Mouse (Mus musculus) forebrain, embryonic 10.5 days (tissue): ENCODE data around the gene Glp1r. TPM values are rescaled to one million over a fixed set of nuclear protein-coding genes. Genes with fewer than 3 reads are reported as not detected.

Experiments
- DNase-seq: peaks from one replicate; pipeline ENCODE4 v3.0.0-alpha.2; 2017; ENCODE audit warnings: low spot score; ENCODE audit errors: extremely low spot score
- H3K27ac ChIP-seq: fragments of 300-500 bp; sonication (generic); 2 replicates; pipeline ENCODE4 v1.5.1; 2016; ENCODE audit warnings: mild to moderate bottlenecking
- H3K27me3 ChIP-seq: fragments of 300-500 bp; sonication (generic); 2 replicates; pipeline ENCODE4 v1.6.1; 2016; ENCODE audit warnings: mild to moderate bottlenecking; ENCODE audit not compliant: poor library complexity, severe bottlenecking
- H3K36me3 ChIP-seq: fragments of 300-500 bp; sonication (generic); replicated peaks from 2 replicates; pipeline ENCODE4 v1.6.1; 2016; ENCODE audit warnings: mild to moderate bottlenecking, moderate library complexity
- H3K4me1 ChIP-seq: fragments of 300-500 bp; sonication (generic); 2 replicates; pipeline ENCODE4 v1.6.1; 2016
- H3K4me3 ChIP-seq: fragments of 300-500 bp; sonication (generic); 2 replicates; pipeline ENCODE4 v1.5.1; 2016; ENCODE audit warnings: mild to moderate bottlenecking, moderate library complexity
- H3K9me3 ChIP-seq: fragments of 300-500 bp; sonication (generic); 2 replicates; pipeline ENCODE4 v1.6.1; 2016; ENCODE audit warnings: mild to moderate bottlenecking, moderate library complexity
- WGBS: fragments of 180-500 bp; shearing (Covaris S2); methylation state at CpG from one replicate; pipeline ENCODE4 v1.1.7; 2016; 5-methylcytosine and 5-hydroxymethylcytosine counted together
- polyA plus RNA-seq: library from polyadenylated mRNA; unstranded; fragments of >200 nt; fragmentation: Nextera tagmentation; extraction: Ambion mirVana; gene quantifications from 2 replicates; pipeline ENCODE4 v1.2.1, GENCODE M21; 2016

Gene Glp1r
- polyA plus RNA-seq, 1 experiment from 2014 or later, result not detected

DNA sequence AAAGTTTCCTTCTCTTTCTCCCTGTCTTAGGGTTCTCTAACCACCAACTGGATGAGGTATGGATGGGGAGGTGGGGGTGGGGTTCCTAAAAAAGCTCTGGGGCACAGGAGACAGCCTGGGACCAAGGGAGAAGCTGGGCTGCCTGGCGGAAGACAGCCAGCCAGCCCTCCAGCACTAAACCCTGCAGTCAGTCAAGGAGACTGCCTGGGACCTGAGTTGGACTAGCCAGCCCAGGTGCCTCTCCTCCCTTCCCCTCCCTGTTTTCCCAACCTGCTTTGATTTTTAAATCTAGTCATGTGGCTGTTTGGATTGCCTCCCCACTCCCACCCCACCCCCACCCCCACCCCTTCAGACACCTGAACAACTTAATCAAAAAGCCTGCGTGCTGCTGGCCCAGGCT, 20.6 kb upstream of the Glp1r start:
- Histone ChIP-seq H3K27ac (no peak overlapping the region), H3K27me3 (peaks cover 5% of the 10 kb centered on the region; the same call in 1 of the 2 replicates), H3K4me3 (no peak overlapping the region), H3K4me1 (peaks cover 17% of the 10 kb centered on the region), H3K9me3 (0 out of 2 replicates have a peak, but pooled peaks cover 3% of the 10 kb centered on the region), H3K36me3 (no peaks in the 10 kb centered on the region)
- WGBS, result 67% methylated on average over 2 of the region's 2 CpGs
- no peak for DNase-seq

DNA sequence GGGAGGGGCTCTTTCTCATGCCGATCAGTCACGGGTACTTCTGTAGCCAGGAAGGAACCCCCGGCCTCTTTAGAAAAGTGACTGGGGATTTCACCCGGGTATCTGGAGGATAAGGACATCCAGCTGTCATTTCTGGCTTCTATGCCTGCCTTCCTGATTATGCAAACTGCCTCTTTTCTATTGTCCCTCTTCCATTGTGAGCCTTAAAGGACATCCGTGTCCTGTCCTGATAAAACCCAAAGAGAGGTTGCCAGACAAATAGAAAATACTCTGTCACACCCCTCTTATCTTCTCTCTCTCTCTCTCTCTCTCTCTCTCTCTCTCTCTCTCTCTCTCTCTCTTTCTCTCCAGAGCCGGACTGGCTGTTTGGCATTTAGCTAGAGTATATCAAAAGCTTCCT, 19.4 kb upstream of the Glp1r start:
- DNase-seq, result no peak
- 14% methylated on average over 6 of the region's 6 CpGs for WGBS
- Histone ChIP-seq H3K36me3 (no peaks in the 10 kb centered on the region), H3K27ac (no peak overlapping the region), H3K9me3 (peaks cover 8% of the 10 kb centered on the region), H3K27me3 (peaks cover 5% of the 10 kb centered on the region; the same call in 1 of the 2 replicates), H3K4me3 (no peak overlapping the region), H3K4me1 (peaks cover 17% of the 10 kb centered on the region)

DNA sequence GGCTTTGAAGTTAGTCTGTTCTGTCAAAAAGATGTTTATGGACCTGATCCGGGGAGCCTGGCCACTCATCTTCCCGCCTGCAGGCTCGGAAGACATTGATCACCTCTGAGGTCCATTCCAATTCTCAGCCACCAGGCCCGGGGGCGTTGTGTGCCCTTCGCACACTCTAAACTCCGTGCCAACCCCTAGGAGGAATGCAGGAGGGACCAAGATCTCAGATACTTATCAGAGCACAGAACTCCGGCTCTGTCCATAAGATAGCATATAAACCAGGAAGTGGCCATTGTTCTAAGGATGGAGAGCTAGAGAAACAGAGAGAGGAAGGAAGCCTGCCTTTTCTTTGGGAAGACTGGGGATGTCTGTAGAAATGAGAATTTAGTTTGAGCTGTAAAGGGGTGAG, 18.1 kb upstream of the Glp1r start:
- no peaks in the 10 kb centered on the region for H3K36me3 ChIP-seq
- DNase-seq, result no peak
- no peak overlapping the region for H3K27ac ChIP-seq
- peaks cover 8% of the 10 kb centered on the region for H3K9me3 ChIP-seq
- peaks cover 5% of the 10 kb centered on the region; the same call in 1 of the 2 replicates for H3K27me3 ChIP-seq
- WGBS, result 84% methylated on average over 8 of the region's 8 CpGs
- no peak overlapping the region for H3K4me3 ChIP-seq
- peaks cover 17% of the 10 kb centered on the region for H3K4me1 ChIP-seq

DNA sequence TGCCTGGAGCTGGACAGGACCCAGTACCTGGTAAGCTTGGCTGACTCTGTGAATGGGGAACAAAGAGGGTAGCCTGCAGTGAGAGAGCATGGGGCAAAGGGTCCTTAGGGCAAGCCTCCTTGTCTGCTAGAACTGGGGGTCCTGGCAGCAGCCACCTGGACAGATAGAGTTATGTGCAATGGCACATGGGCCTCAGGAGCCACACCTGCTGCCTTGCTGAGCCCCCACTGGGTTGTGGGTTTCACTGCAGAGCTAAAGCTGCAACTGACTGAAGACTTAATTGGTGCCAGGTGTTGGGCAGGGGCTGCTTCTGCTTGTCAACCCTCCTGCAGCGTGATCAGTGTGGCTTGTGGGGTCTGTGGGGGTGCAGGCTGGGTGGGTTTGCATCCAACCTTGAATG, 9.5 kb upstream of the Glp1r start:
- no peak for DNase-seq
- Histone ChIP-seq H3K4me3 (no peak overlapping the region), H3K27me3 (no peaks in the 10 kb centered on the region; the same call in 1 of the 2 replicates), H3K27ac (0 out of 2 replicates have a peak overlapping the region, but pooled peaks have one; percentile 35), H3K4me1 (peaks cover 9% of the 10 kb centered on the region), H3K36me3 (no peaks in the 10 kb centered on the region), H3K9me3 (no peaks in the 10 kb centered on the region)
- 46% methylated on average over 1 of the region's 1 CpGs for WGBS

DNA sequence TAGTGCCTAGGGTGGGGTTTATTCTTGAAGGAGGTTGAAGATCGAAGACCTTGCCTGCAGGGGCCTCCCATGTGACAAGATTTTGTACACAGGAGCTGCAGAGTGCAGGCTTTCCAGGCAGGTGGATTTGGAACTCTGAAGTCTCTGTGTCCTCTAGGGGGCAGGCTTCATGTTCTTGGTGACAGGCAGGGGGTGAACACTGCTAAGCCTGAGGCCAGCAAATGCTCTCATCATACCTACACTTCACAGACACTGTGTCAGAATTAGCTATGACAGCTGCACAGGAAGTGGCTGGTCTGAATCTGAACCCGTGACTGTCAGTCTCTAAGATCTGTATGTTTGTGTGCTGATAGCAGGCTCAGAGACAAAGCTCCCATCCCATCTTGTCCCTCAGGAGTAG, 8.9 kb upstream of the Glp1r start:
- H3K4me3 ChIP-seq, result no peak overlapping the region
- peaks cover 9% of the 10 kb centered on the region for H3K4me1 ChIP-seq
- H3K27ac ChIP-seq, result no peak overlapping the region
- no peaks in the 10 kb centered on the region for H3K9me3 ChIP-seq
- DNase-seq, result no peak
- H3K27me3 ChIP-seq, result no peaks in the 10 kb centered on the region; the same call in 1 of the 2 replicates
- WGBS, result 37% methylated on average over 2 of the region's 2 CpGs
- no peaks in the 10 kb centered on the region for H3K36me3 ChIP-seq

DNA sequence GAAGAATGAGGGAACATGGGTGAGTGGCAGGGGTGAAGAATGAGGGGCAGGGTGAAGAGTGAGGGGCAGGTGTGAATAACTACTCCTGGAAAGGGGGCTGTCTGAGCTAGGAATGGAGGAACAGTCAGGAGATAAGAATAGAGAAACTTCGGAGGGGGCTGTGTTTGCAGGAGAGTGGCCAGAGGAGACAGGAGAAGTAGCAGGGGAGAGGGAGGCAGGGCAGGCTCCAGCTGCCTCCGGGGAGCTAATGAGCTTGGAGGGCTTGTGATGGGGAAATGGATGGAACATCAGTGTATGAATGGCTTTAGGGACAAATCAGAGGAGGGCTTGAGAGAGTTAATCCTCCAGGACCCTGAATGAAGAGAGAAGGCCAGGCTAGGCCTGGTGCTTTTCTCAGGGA, 4.5 kb upstream of the Glp1r start:
- no peak overlapping the region for H3K4me3 ChIP-seq
- no peak overlapping the region for H3K27ac ChIP-seq
- 0 out of 2 replicates have a peak, but pooled peaks cover 5% of the 10 kb centered on the region for H3K9me3 ChIP-seq
- no peak for DNase-seq
- H3K27me3 ChIP-seq, result peaks cover 29% of the 10 kb centered on the region
- H3K4me1 ChIP-seq, result peaks cover 13% of the 10 kb centered on the region
- H3K36me3 ChIP-seq, result no peaks in the 10 kb centered on the region
- 37% methylated on average over 2 of the region's 2 CpGs for WGBS

DNA sequence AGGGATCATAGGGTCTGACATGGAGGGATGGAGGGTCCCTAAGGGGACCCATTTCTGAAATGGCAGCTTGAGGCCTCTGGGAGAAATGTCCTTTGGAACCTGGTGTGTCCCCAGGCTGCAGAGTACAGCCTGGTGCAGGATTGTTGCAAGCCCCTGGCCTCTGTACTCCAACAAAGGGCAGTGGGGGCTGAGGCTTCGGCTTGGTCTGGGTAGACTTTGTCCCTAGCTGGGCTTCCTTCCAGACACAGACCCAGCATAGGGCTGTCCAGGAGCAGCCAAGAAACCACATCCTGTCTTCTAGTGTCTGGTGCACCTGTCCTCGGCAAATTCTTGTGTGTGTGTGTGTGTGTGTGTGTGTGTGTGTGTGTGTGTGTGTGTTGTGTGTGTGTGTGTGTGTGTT, 2.5 kb downstream of the Glp1r start:
- Histone ChIP-seq H3K27me3 (peaks cover 54% of the 10 kb centered on the region), H3K4me3 (no peak overlapping the region), H3K36me3 (no peaks in the 10 kb centered on the region), H3K9me3 (0 out of 2 replicates have a peak, but pooled peaks cover 5% of the 10 kb centered on the region), H3K27ac (no peak overlapping the region), H3K4me1 (peaks cover 14% of the 10 kb centered on the region)
- 74% methylated on average over 2 of the region's 2 CpGs for WGBS
- DNase-seq, result no peak

DNA sequence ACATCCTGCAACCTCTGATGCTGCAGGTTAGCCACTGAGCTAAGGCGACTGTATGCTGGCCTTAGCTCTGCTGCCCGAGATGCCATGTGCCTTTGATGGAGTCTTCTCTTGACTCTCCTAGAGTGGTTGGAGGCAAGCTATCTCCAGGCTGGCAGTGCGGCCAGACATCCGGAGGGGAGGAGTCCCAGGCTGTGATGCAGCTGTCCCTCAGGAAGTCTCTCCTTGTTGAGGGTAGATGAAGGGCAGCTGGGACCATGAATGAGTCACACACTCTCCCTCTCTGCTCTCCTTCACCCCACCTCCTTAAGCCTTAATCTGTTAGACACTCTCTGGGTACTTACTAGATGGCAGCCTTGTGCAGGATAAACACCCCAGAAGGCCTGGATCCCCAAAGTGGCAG, 6.0 kb downstream of the Glp1r start:
- peaks cover 4% of the 10 kb centered on the region; the same call in 1 of the 2 replicates for H3K4me1 ChIP-seq
- DNase-seq, result no peak
- no peaks in the 10 kb centered on the region for H3K9me3 ChIP-seq
- H3K27me3 ChIP-seq, result peaks cover 20% of the 10 kb centered on the region
- H3K27ac ChIP-seq, result no peak overlapping the region
- no peaks in the 10 kb centered on the region for H3K36me3 ChIP-seq
- H3K4me3 ChIP-seq, result no peak overlapping the region
- 72% methylated on average over 4 of the region's 4 CpGs for WGBS

DNA sequence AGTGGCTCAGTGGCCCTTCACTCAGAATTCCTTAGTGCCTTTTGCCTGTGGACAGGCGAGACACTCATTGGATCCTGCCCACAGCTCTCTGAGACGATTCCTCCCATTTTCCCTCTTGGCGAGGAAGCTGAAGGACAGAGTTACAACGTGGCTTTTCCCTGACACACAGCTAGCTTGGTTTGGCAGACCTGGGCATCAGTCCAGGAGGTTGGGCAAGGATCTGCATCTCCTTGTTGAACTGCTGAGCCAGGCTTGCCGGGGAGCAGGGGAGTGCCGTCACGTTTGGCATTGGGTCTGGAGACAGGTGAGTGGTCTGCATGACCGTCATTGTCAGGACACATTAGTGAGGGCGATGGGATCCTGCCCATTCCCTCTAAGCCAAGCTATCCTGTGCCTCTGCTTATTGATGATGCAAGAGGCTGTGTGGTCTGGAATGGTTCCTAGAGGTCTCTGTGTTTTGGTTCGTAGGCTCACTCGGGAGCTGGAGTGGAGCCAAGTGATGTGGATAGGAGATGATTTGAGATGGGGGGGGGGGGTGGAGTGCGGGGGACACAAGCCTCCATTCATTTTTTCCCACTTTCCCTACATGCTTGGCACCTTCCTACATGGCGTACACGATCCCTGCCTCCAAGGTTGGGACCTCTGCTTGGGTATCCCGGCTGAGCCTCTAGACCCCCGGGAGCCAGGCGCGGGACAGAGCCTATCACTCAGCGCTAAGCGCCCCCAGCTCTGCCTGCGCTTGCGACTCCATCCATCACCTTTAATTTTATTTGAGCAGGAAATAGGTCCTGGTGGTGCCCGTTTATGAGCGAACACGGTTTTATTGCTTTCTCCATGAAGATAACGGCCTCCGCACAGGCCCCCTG, 9.5 kb downstream of the Glp1r start:
- H3K27ac ChIP-seq, result no peak overlapping the region
- no peak for DNase-seq
- H3K36me3 ChIP-seq, result no peaks in the 10 kb centered on the region
- H3K9me3 ChIP-seq, result no peaks in the 10 kb centered on the region
- no peaks in the 10 kb centered on the region for H3K27me3 ChIP-seq
- WGBS, result 93% methylated on average over 27 of the region's 27 CpGs
- H3K4me3 ChIP-seq, result no peak overlapping the region
- peaks cover 4% of the 10 kb centered on the region; the same call in 1 of the 2 replicates for H3K4me1 ChIP-seq

DNA sequence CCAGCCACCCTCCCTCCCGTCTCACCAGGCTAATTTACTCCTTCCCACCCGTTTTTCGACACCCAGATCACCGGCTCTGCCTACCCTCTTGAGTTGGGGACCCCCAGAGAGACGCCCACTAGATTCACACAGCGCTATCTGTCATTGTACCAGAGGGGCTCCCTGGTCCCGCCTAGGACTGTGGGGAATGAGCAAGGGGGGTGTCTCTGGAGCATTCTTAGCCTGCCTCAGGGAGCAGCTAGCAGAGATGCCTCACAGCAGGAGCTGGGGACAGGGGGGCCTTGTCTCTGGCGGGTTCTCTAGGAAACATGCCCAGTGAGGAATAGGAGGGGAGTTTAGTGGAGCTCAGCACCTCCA, 10.1 kb downstream of the Glp1r start:
- H3K4me1 ChIP-seq, result peaks cover 4% of the 10 kb centered on the region; the same call in 1 of the 2 replicates
- H3K9me3 ChIP-seq, result no peaks in the 10 kb centered on the region
- no peaks in the 10 kb centered on the region for H3K27me3 ChIP-seq
- peak overlapping the region; percentile 48; the same call in 1 of the 2 replicates for H3K27ac ChIP-seq
- no peaks in the 10 kb centered on the region for H3K36me3 ChIP-seq
- DNase-seq, result no peak
- H3K4me3 ChIP-seq, result no peak overlapping the region
- 67% methylated on average over 8 of the region's 8 CpGs for WGBS

DNA sequence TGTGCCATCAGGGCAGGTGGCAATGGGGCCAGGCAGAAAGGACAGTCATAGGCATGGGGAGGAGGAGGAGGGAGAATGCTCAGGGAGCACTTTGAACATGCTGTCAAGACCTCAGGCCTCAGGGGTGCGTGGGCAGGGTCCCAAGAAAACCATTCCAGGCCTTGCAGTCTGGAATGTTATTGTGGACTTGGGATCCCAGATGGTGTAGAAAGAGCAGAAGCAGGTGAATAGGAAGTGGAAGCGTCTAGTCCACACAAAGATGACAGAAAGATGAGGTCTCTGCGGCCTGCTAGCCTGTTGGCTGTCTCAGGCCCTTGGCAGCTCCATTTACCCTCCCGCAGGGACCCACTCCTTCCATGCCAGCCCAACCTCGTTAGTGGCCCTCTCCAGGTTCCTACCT, 10.9 kb downstream of the Glp1r start:
- WGBS, result 78% methylated on average over 5 of the region's 5 CpGs
- H3K4me3 ChIP-seq, result no peak overlapping the region
- no peaks in the 10 kb centered on the region for H3K36me3 ChIP-seq
- H3K27ac ChIP-seq, result no peak overlapping the region
- no peaks in the 10 kb centered on the region for H3K27me3 ChIP-seq
- H3K9me3 ChIP-seq, result no peaks in the 10 kb centered on the region
- H3K4me1 ChIP-seq, result peaks cover 4% of the 10 kb centered on the region; the same call in 1 of the 2 replicates
- DNase-seq, result no peak

DNA sequence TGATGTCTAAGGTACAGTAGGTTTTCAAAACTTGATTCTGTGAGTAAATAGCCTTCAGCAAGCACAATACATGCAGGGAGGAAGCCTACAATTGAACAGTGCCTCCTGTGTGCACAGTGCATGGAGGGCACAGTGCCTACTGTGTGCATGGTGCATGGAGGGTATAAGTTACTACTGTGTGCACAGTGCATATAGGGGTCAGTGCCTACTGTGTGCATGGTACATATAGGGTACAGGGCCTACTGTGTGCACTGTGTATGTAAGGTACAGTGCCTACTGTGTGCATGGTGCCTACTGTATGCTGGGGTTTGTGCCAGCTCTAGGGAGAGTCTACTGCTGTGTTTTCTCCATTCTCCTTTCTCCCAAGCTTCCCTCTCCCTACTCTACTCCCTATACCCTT, 12.6 kb downstream of the Glp1r start:
- Histone ChIP-seq H3K27me3 (no peaks in the 10 kb centered on the region), H3K9me3 (no peaks in the 10 kb centered on the region), H3K36me3 (no peaks in the 10 kb centered on the region), H3K4me1 (peaks cover 4% of the 10 kb centered on the region; the same call in 1 of the 2 replicates), H3K4me3 (no peak overlapping the region), H3K27ac (no peak overlapping the region)
- no peak for DNase-seq

DNA sequence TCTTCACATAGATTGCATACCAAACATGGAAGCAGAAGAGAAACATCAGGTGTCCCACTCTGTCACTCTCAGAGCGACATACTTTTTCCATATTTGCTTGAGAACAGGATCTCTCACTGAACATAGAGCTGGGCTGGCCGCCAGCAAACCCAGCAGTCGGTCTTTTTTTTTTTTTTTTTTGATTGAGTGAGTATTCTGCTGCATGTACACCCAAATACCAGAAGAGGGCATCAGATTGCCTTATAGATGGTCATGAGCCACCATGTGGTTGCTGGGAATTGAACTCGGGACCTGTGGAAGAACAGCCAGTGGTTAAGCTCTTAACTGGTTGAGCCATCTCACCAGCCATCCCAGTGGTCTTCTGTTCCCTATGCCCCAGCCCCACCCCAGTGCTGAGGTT, 21.9 kb downstream of the Glp1r start:
- no peaks in the 10 kb centered on the region for H3K9me3 ChIP-seq
- WGBS, result 82% methylated on average over 4 of the region's 4 CpGs

More for the DNA sequence above, 21.9 kb downstream of the Glp1r start:
- Histone ChIP-seq H3K4me1 (no peaks in the 10 kb centered on the region), H3K36me3 (no peaks in the 10 kb centered on the region), H3K27ac (no peak overlapping the region), H3K27me3 (no peaks in the 10 kb centered on the region), H3K4me3 (no peak overlapping the region)
- no peak for DNase-seq
